Mouse (Mus musculus): ENCODE data around the gene Gpr150. TPM values are rescaled to one million over a fixed set of nuclear protein-coding genes. Genes with fewer than 3 reads are reported as not detected.

Gene Gpr150
- total RNA-seq, 2 experiments from 2014 or later: 4.9 to 5.4 TPM

DNA sequence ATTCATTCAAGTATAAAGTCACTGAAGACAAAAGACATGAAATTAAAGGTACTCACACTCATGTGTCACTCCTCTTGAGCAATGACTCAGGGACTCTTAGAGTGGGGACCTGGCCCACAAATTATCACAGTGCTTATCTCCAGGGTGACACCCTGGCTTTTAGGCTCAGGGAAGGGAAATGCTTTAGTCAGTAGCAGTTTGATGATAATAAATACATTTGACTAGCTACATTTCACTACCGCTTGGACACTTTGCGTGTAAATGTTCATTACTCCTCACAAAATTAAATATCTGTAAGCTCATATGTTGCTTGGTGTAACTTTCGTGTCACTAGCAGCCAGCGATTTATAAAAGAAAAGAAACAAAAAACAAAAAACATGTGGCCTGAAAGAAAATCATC lies 39.3 kb downstream of the Gpr150 start:
- no peak for DNase-seq (ENCODE audit: low spot score in 2 of 2)

DNA sequence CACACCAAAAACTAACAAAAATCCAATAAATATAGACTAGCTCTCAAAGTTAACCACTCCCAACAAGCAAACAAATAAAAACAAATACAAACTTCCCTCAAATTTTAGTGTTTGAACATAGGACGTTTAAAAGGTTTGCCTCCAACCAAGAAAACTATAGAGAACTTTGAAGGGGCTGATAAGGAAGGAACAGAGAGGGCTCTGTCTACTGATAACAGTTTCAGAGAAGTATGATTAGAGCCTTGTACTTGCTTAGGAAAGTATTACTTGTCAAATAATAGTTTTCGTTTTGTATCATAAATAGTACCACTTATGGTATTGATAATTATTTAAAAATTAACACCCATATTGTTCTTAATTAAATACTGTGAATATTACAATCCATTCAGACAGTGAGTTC lies 42.3 kb downstream of the Gpr150 start:
- DNase-seq (ENCODE audit: low spot score in 2 of 2): no peak

Other genes with a start within 250 kb of the Gpr150 start
- gene Glrx, start 217.1 kb downstream of the Gpr150 start, total RNA-seq (2021): 10 to 100 TPM; 48.1 to 55.5 TPM
- gene Rhobtb3, start 113.1 kb downstream of the Gpr150 start, total RNA-seq (2021): 10 to 100 TPM; 15.9 to 16.7 TPM
- gene Spata9, start 89.8 kb downstream of the Gpr150 start, total RNA-seq (2021): not detected
- gene Rfesd, start 38.3 kb downstream of the Gpr150 start, total RNA-seq (2021): 10 to 100 TPM; 18.5 to 19.0 TPM
- gene Arsk, start 41.7 kb upstream of the Gpr150 start, total RNA-seq (2021): 1 to 10 TPM; 4.3 to 6.2 TPM
- 10 to 100 TPM; 17.9 to 21.5 TPM for gene Ttc37, start 41.7 kb upstream of the Gpr150 start, total RNA-seq (2021)
- gene Fam81b, start 248.1 kb upstream of the Gpr150 start, total RNA-seq (2021): under 1 TPM in 1 of 2 experiments, not detected in 1; 0.12 TPM